Mouse (Mus musculus) thymus, adult 2 months (tissue): ENCODE results near the gene Celf5. TPM values are rescaled to one million over a fixed set of nuclear protein-coding genes. Genes with fewer than 3 reads are reported as not detected.

Source experiments
- DNase-seq: peaks from one replicate; pipeline ENCODE4 v3.0.0; 2021
- H3K27ac ChIP-seq: fragments of 200-500 bp; 2 replicates; pipeline ENCODE4 v1.5.1; 2012; ENCODE audit warnings: low read length, control low read depth; ENCODE audit not compliant: control insufficient read depth, insufficient read depth
- H3K27me3 ChIP-seq: fragments of 200-500 bp; 2 replicates; pipeline ENCODE4 v1.6.1; 2012; ENCODE audit warnings: mild to moderate bottlenecking, low read length, moderate library complexity, mixed read lengths; ENCODE audit not compliant: control insufficient read depth, insufficient read depth
- H3K36me3 ChIP-seq: fragments of 200-500 bp; 2 replicates; pipeline ENCODE4 v1.6.1; 2012; ENCODE audit warnings: mild to moderate bottlenecking, low read length, moderate library complexity; ENCODE audit not compliant: control insufficient read depth, insufficient read depth
- H3K4me1 ChIP-seq: fragments of 200-500 bp; replicated peaks from 2 replicates; pipeline ENCODE4 v1.6.1; 2012; ENCODE audit warnings: low read length; ENCODE audit not compliant: control insufficient read depth, insufficient read depth
- H3K4me3 ChIP-seq: fragments of 200-500 bp; 2 replicates; pipeline ENCODE4 v1.5.1; 2012; ENCODE audit warnings: mild to moderate bottlenecking, low read length, control low read depth, moderate library complexity; ENCODE audit not compliant: control insufficient read depth, insufficient read depth
- CTCF ChIP-seq: fragments of 200-500 bp; IDR thresholded peaks from 2 replicates; pipeline ENCODE4 v1.5.1; 2012; ENCODE audit warnings: mild to moderate bottlenecking, control low read depth, low read length, moderate library complexity, borderline replicate concordance; ENCODE audit not compliant: control insufficient read depth, poor library complexity, insufficient read depth; ENCODE audit errors: extremely low read depth
- POLR2A ChIP-seq: fragments of 200-500 bp; IDR thresholded peaks from 2 replicates; pipeline ENCODE4 v1.6.1; 2012; ENCODE audit warnings: mild to moderate bottlenecking, low read length, control low read depth, moderate library complexity; ENCODE audit not compliant: control insufficient read depth, poor library complexity, insufficient read depth; ENCODE audit errors: extremely low read depth
- WGBS: fragments of 180-500 bp; shearing (Covaris S2); methylation state at CpG from one replicate; pipeline ENCODE4 v1.1.7; 2018; 5-methylcytosine and 5-hydroxymethylcytosine counted together
- polyA plus RNA-seq: library from polyadenylated mRNA; depleted of rRNA; stranded (reverse); fragments of >200 nt; gene quantifications from 2 replicates; pipeline ENCODE4 v1.2.3, GENCODE M21; 2012

The Celf5 gene
- polyA plus RNA-seq, 1 experiment = 5.1 TPM

DNA sequence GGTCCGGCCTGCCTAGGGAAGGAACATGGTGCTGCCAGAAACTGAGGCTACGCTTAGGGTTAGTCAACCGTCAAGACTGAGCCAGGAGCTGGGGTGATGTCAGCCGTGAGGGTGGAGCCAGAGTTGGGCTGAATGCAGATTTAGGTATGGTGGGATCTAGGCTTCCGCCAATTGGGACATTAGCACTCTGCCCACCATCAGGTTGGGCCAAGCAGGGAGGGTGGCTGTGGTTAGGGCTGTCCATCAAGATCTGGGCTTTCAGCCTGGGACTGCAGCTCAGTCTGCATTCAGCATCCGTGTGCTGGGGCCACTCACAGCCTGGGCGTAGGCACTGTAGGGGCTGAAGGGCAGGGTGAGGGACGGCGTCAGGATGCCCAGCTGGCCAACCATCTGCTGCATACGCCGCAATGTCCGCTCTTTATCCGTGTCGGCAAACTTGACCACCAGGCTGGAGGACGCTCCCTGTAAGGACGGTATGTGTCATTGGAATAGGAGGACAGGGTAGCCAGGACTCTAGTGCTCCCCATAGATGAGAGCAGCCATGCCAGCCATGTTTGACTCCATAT, 14.8 kb downstream of the Celf5 start:
- no peak overlapping the region for H3K4me3 ChIP-seq
- 88% methylated on average over 16 of the region's 16 CpGs for WGBS
- TF ChIP-seq CTCF (no peak), POLR2A (no peak)
- no peaks in the 10 kb centered on the region for H3K36me3 ChIP-seq
- H3K4me1 ChIP-seq = peaks cover 14% of the 10 kb centered on the region
- H3K27me3 ChIP-seq = no peaks in the 10 kb centered on the region; the same call in 1 of the 2 replicates
- DNase-seq = no peak
- no peak overlapping the region for H3K27ac ChIP-seq

DNA sequence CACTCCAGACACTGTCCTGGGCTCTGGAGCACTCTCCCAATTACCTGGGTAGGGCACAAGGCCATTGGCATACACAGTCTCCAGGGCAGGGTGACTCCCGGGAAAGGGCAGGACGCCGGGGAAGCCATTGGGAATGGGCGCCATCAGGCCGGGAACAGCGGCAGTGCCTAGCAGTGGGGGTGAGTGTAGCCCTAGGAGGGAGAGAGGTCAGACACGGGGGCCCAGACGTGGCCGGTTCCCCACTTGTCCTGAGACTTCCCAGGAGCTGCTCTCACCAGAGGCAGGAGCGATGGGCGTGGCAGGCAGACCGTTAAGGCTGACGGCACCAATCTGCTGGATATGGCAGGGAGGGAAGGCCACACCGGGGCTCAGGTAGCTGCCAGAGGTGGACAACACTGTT, 15.6 kb downstream of the Celf5 start:
- DNase-seq = no peak
- H3K4me1 ChIP-seq = peaks cover 18% of the 10 kb centered on the region
- WGBS = 79% methylated on average over 14 of the region's 14 CpGs
- TF ChIP-seq POLR2A = no peak
- no peak for TF ChIP-seq CTCF
- no peak overlapping the region for H3K27ac ChIP-seq
- no peak overlapping the region for H3K4me3 ChIP-seq
- H3K27me3 ChIP-seq = no peaks in the 10 kb centered on the region; the same call in 1 of the 2 replicates
- H3K36me3 ChIP-seq = no peaks in the 10 kb centered on the region

DNA sequence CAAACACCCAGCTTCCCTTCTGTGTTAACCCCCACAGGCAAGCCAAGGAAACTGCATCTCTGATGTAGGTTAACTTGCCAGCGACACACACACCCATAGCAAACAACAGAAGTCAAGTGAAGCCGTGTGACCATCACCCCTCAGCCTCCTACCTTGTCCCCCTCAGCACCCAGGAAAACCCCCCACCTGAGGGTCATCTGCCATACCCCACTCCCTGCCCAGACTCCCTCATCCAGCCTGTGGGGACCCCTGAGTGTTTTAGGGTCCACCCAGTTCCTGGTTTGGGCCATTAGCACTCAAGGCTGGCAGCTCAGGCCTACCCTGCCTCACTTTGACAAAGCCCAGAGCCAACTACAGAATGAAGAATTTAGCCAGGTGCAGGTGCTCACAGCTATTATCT, 16.4 kb downstream of the Celf5 start:
- DNase-seq = no peak
- Histone ChIP-seq H3K4me3 (no peak overlapping the region), H3K36me3 (no peaks in the 10 kb centered on the region), H3K27ac (no peak overlapping the region), H3K27me3 (no peaks in the 10 kb centered on the region; the same call in 1 of the 2 replicates), H3K4me1 (peaks cover 17% of the 10 kb centered on the region)
- TF ChIP-seq POLR2A (no peak), CTCF (no peak)
- 64% methylated on average over 2 of the region's 2 CpGs for WGBS

DNA sequence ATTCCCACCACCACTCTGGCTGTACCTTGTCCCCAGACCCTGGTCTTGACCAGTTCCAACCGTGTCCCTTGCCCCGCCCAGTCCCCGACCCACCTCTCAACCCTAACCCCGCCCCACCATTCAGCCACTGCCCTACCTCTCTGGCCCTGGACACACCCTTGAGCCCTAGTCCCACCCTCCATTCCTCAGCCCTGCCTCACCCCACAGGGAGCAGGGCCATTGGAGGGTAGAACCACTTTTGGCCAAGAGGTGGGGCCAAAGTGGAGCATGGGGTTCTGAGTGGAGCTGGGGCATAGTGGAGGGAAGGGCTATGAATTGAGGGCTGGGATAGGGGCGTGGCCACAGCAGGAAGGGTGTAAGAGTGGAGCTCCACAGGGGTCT, 17.3 kb downstream of the Celf5 start:
- Histone ChIP-seq H3K4me1 (peaks cover 11% of the 10 kb centered on the region), H3K27ac (no peak overlapping the region), H3K4me3 (no peak overlapping the region), H3K36me3 (no peaks in the 10 kb centered on the region), H3K27me3 (no peaks in the 10 kb centered on the region; the same call in 1 of the 2 replicates)
- no peak for DNase-seq
- 29% methylated on average over 5 of the region's 5 CpGs for WGBS
- TF ChIP-seq CTCF (0 out of 2 replicates have a peak, but pooled peaks have one; percentile 12), POLR2A (no peak)

DNA sequence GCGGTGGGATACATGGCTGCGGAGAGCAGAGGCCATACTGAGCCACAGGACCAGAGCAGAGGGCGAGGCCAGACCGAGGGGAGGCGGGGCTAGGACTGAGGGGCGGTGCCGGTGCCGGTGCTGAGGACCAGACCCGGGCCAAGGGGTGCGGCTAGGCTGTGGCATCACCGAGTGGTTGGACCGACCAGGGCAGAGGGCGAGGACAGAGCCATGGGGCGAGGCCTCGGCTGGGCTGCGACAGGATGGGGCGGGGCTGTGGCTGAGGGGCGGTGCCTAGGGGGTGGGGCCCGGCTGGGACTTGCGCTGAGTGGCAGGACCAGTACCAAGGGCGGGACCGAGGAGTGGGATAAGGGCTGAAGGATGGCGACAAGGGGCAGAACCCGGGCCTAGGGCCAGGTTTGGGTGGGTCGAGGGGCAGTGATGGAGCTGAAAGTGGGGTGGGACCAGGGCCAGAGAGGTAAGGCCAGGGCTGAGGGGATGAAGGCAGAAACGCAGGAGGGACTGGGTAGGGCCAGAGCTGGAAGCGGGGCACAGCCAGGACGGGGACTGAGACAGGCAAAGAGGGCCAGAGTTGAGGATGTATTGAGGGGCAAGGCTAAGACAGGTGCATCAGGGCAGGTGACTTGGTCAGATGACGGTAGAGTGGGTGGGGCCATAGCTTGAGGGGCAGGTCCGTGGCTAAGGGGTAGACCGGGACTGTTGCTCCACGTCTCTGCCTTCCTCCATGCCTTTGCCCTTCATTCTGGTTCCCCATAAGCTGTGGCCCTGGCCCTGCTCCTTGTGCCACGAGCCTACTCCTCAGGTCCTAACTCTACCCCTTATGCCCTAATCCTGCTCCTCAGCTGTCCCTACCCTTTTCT, 17.9 kb downstream of the Celf5 start:
- Histone ChIP-seq H3K4me3 (no peak overlapping the region), H3K36me3 (no peaks in the 10 kb centered on the region), H3K4me1 (peaks cover 11% of the 10 kb centered on the region), H3K27me3 (no peaks in the 10 kb centered on the region; the same call in 1 of the 2 replicates), H3K27ac (no peak overlapping the region)
- no peak for DNase-seq
- TF ChIP-seq CTCF = no peak
- no peak for TF ChIP-seq POLR2A
- 9% methylated on average over 33 of the region's 33 CpGs for WGBS

DNA sequence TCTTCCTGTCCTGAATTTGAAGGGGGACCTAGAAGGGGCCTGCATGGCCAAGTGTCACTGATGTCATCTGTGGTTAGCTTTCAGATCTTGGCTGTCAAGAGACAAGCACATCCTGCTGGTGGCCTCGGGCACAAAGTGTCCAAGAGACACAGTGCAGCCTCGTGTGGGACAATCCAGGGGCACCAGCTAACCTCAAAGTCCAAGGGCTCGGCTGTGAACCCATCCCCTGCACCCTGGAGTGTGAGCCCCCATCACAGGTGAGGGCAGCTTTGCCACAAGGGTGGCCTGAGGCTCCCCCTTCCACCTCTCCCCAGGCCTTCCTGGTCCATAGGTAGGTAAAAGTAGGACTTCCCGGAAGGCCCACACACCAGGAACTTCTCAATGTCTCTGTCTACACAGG, 19.0 kb downstream of the Celf5 start:
- DNase-seq = no peak
- no peak overlapping the region for H3K4me3 ChIP-seq
- H3K4me1 ChIP-seq = peaks cover 11% of the 10 kb centered on the region

DNA sequence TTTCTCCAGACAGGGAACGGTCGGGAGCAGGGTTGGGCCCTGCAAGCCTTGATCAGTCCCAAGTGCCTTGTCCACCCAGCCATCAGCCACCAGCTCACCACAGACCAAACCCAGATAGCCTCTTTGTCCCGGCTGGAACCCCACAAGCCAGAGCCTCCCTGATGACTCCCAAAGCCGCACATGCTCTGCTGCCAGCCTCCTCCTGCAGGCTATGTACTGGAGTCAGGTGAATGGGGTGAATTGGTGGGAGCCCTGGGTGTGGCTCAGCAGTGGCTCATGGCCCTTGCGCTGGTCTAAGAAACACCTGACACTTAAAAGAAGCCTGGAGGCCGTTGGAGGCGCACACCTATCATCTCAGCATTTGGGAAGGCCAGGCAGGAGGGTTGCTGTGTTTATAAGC, 19.6 kb downstream of the Celf5 start:
- Histone ChIP-seq H3K27ac (no peak overlapping the region), H3K27me3 (no peaks in the 10 kb centered on the region; the same call in 1 of the 2 replicates), H3K4me1 (peaks cover 11% of the 10 kb centered on the region), H3K4me3 (no peak overlapping the region), H3K36me3 (no peaks in the 10 kb centered on the region)
- WGBS = 93% methylated on average over 7 of the region's 7 CpGs
- TF ChIP-seq CTCF = no peak
- no peak for TF ChIP-seq POLR2A
- DNase-seq = no peak

More for the DNA sequence above, 19.0 kb downstream of the Celf5 start:
- Histone ChIP-seq H3K27me3 (no peaks in the 10 kb centered on the region; the same call in 1 of the 2 replicates), H3K36me3 (no peaks in the 10 kb centered on the region), H3K27ac (no peak overlapping the region)
- 46% methylated on average over 4 of the region's 4 CpGs for WGBS
- no peak for TF ChIP-seq CTCF
